Mouse (Mus musculus) common myeloid progenitor, adult 5-6 weeks (primary cell): ENCODE measurements around the gene Pear1. TPM values are rescaled to one million over a fixed set of nuclear protein-coding genes. Genes with fewer than 3 reads are reported as not detected.

Experiments used
- ATAC-seq: replicated peaks from 2 replicates; pipeline ENCODE4 v1.8.0; 2016; ENCODE audit warnings: low read depth, mild to moderate bottlenecking, moderate TSS enrichment, inconsistent platforms; ENCODE audit not compliant: poor library complexity, severe bottlenecking
- total RNA-seq: library from RNA; stranded (forward); fragments of 200-1000, 187-1606 nt; gene quantifications from 2 replicates; pipeline ENCODE4 v1.2.3, GENCODE M21; 2017

Pear1 gene
- total RNA-seq, 1 experiment from 2014 or later = 9.6 TPM

DNA sequence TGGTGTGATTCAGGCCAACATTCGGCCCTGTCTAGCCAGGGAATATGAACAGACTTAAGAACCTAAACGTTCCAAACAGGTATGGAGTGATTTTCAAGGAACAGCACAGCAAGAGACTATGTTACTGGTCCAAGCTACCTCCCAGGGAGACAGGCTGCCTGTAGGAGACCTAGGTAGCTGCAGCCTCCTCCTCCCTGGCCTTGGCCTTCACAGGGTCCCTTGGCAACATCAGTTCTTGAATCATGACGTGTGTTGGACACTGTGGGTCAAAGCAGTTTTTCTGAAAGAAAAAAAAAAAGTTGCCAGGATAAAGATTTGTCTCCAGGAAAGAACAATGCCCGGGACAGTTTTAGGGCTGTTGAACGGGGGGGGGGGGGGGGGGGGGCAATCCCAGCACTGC lies 85.2 kb downstream of the Pear1 start:
- no peak for ATAC-seq

- ATAC-seq = no peak
These were observed 88.8 kb downstream of the Pear1 start for GRCm38 (mm10) chr3:87735335-87735734.

- no peak for ATAC-seq
These were observed 89.9 kb downstream of the Pear1 start for GRCm38 (mm10) chr3:87733984-87734761.

GRCm38 (mm10) chr3:87733098-87733497 lies 91.0 kb downstream of the Pear1 start:
- no peak for ATAC-seq

DNA sequence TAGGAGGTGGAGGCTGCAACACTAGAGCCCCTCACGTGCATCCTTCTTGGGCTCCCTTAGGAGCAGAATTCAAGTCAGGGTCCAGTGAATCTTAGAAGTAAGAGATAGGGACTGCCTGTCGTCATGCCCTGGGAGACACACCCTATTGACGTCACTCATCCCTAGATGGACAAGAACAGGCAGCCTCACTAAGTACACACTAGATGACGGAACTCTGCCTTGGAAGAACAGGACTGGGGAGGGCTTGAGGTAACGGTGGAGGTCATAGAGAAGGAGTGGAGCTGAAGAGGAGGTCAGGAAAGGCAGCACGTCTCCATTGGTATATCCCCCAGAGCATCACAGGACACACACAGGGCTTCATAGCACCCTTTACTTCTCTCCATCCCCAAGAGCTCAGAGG lies 95.4 kb downstream of the Pear1 start:
- no peak for ATAC-seq

DNA sequence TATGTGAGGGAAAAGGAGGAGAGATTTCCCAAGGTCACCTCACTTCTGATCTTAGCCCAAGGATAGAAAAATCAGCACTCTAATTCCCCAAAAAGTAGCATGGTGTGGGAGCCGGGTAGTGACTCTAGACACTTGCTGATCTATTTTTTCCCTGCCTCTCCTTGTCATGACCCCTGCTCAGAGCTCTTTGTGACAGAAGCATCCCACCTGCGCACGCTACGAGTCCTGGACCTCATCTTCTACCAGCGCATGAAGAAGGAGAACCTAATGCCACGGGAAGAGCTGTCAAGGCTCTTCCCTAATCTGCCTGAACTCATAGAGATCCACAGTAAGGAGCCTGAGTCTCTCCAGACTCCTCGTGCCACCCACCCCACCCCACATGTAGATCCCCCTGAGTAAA lies 97.9 kb downstream of the Pear1 start:
- ATAC-seq = no peak

DNA sequence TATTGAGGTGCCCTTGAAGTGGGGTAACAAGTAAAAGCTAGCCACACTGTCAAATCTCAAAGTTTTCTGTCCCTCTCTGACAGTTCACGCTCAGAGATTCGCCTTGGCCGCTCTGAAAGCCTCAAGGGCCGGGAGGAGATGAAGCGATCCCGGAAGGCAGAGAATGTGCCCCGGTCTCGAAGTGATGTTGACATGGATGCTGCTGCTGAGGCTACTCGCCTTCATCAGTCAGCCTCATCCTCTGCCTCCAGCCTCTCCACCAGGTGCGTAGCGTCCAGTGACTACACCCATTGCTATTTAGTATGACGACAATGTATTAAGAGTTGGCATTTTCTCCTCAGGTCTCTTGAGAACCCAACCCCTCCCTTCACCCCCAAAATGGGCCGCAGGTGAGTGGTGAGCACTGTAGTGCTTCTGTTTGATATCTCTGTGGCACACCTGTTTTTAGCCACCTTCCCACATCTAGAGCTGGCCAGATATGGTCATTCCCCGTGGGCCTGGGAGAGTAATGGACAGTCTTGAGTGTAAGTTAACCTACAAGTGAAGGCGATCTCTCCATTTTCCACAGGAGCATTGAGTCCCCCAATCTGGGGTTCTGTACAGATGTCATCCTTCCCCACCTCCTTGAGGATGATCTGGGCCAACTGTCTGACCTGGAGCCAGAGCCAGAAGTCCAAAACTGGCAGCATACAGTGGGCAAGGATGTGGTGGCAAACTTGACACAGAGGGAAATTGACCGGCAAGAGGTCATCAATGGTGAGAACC lies 98.5 kb downstream of the Pear1 start:
- ATAC-seq = no peak

DNA sequence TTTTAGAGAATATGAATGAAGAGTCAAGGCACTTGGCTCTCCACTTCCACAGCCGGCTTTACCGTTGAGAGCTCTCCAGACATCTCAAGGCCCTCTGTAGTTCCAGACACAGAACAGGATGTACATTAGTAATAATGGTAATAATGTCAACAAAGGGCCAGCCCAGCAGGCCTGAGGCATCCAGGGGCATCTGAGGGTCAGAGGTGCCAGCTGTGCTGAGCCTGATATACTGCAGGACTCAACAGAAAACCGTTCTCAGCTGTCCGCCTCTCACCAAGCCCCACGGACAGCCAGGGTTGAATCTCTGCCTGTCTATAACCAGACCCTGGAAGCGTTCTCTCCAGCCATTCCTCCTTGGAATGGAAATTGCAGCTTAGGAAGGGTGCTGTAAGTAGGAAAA lies 99.5 kb downstream of the Pear1 start:
- ATAC-seq = no peak

- no peak for ATAC-seq
These were observed 105.6 kb downstream of the Pear1 start for GRCm38 (mm10) chr3:87718525-87718924.

Other genes starting within 250 kb of the Pear1 start
- 6.0 and 7.9 TPM in 2 replicates for gene Arhgef11, start 206.7 kb downstream of the Pear1 start, total RNA-seq
- 0.23 TPM in 1 of 2 replicates, not detected in the other for gene Lrrc71, start 75.7 kb downstream of the Pear1 start, total RNA-seq
- not detected in 2 replicates for gene Ntrk1, start 29.1 kb downstream of the Pear1 start, total RNA-seq
- gene Insrr, start 27.4 kb downstream of the Pear1 start, total RNA-seq = not detected in 2 replicates
- gene Sh2d2a, start 22.4 kb upstream of the Pear1 start, total RNA-seq = 0.59 TPM in 1 of 2 replicates, not detected in the other
- 31.6 and 42.4 TPM in 2 replicates for gene Prcc, start 61.3 kb upstream of the Pear1 start, total RNA-seq
- gene Hdgf, start 82.0 kb upstream of the Pear1 start, total RNA-seq = 529 and 635 TPM in 2 replicates
- gene Mrpl24, start 95.2 kb upstream of the Pear1 start, total RNA-seq = 114 and 121 TPM in 2 replicates
- gene Isg20l2, start 106.0 kb upstream of the Pear1 start, total RNA-seq = 50.2 and 56.6 TPM in 2 replicates
- 11.3 and 13.5 TPM in 2 replicates for gene Rrnad1, start 106.4 kb upstream of the Pear1 start, total RNA-seq
- 2.0 TPM in 1 of 2 replicates, not detected in the other for gene Crabp2, start 124.4 kb upstream of the Pear1 start, total RNA-seq
- 0.09 TPM in 1 of 2 replicates, not detected in the other for gene Nes, start 146.8 kb upstream of the Pear1 start, total RNA-seq
- not detected in 2 replicates for gene Bcan, start 175.9 kb upstream of the Pear1 start, total RNA-seq
- not detected in 2 replicates for gene Hapln2, start 203.3 kb upstream of the Pear1 start, total RNA-seq
- gene Gpatch4, start 218.8 kb upstream of the Pear1 start, total RNA-seq = 49.9 and 65.8 TPM in 2 replicates
- 29.6 and 33.9 TPM in 2 replicates for gene Naxe, start 234.2 kb upstream of the Pear1 start, total RNA-seq